Mouse (Mus musculus): ENCODE data around the gene Gpn3. TPM values are rescaled to one million over a fixed set of nuclear protein-coding genes. Genes with fewer than 3 reads are reported as not detected.
"Not testable (repeated sequence)": the region's sequence is repeated elsewhere in the genome, so short reads cannot be mapped to it uniquely, and the experiment has no call there.

Gpn3 gene
- polyA plus RNA-seq, 1 experiment from 2014 or later, result 72.8 TPM

- Histone ChIP-seq H3K27me3 (ENCODE audit: insufficient read depth, low read length) (no peaks in the 10 kb centered on the region), H3K27ac (ENCODE audit: low read length) (peak overlapping the region; percentile 14; the same call in 1 of the 2 replicates), H3K4me3 (ENCODE audit: low read length) (no peak overlapping the region), H3K4me1 (ENCODE audit: insufficient read depth, low read length) (peaks cover 4% of the 10 kb centered on the region; the same call in 1 of the 2 replicates), H3K9me3 (ENCODE audit: low read length) (peaks cover 5% of the 10 kb centered on the region; the same call in 1 of the 2 replicates), H3K36me3 (ENCODE audit: insufficient read depth, low read length) (peaks cover 8% of the 10 kb centered on the region), H3K4me2 (replicated peaks; ENCODE audit: low read depth, low read length) (no peak overlapping the region), H3K9ac (replicated peaks; ENCODE audit: low read length) (no peak overlapping the region)
- 0 out of 2 replicates have a peak, but pooled peaks have one; percentile 54 for ATAC-seq (ENCODE audit: low FRiP score, low TSS enrichment)
- 38% methylated on average over 6 of the region's 6 CpGs for WGBS
Observed at GRCm38 (mm10) chr5:122412826-122413225, 41.1 kb downstream of the Gpn3 start.

DNA sequence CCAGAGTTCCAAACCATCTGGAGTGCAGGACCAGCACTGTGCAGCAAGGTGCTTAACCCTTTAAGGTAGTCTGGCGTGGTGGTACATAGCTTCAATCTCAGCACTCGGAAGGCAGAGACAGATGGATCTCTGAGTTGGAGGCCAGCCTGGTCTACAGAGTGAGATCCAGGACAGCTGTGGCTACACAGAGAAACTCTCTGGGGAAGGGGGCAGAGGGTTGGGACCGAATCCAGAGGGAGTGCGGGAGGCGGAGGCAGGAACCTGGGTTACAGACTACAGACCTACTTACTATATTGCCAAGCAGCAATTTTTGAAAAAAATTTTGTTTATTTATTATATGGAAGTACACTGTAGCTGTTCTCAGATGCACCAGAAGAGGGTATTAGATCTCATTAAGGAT, 42.7 kb downstream of the Gpn3 start:
- H3K4me3 ChIP-seq (ENCODE audit: low read length), result no peak overlapping the region
- H3K36me3 ChIP-seq (ENCODE audit: insufficient read depth, low read length), result peaks cover 8% of the 10 kb centered on the region
- H3K4me1 ChIP-seq (ENCODE audit: insufficient read depth, low read length), result peaks cover 4% of the 10 kb centered on the region; the same call in 1 of the 2 replicates
- ATAC-seq (ENCODE audit: low FRiP score, low TSS enrichment), result no peak
- no peak overlapping the region for H3K4me2 ChIP-seq (replicated peaks; ENCODE audit: low read depth, low read length)
- H3K27me3 ChIP-seq (ENCODE audit: insufficient read depth, low read length), result no peaks in the 10 kb centered on the region
- no peak overlapping the region for H3K27ac ChIP-seq (ENCODE audit: low read length)
- H3K9me3 ChIP-seq (ENCODE audit: low read length), result peaks cover 5% of the 10 kb centered on the region; the same call in 1 of the 2 replicates
- 90% methylated on average over 5 of the region's 5 CpGs for WGBS
- H3K9ac ChIP-seq (replicated peaks; ENCODE audit: low read length), result no peak overlapping the region

- Histone ChIP-seq H3K4me2 (replicated peaks; ENCODE audit: low read depth, low read length) (no peak overlapping the region), H3K4me3 (ENCODE audit: low read length) (no peak overlapping the region), H3K27ac (ENCODE audit: low read length) (no peak overlapping the region), H3K36me3 (ENCODE audit: insufficient read depth, low read length) (peaks cover under 1% of the 10 kb centered on the region; the same call in 1 of the 2 replicates), H3K9me3 (ENCODE audit: low read length) (peaks cover 2% of the 10 kb centered on the region; the same call in 1 of the 2 replicates), H3K4me1 (ENCODE audit: insufficient read depth, low read length) (peaks cover 4% of the 10 kb centered on the region; the same call in 1 of the 2 replicates), H3K9ac (replicated peaks; ENCODE audit: low read length) (no peak overlapping the region), H3K27me3 (ENCODE audit: insufficient read depth, low read length) (no peaks in the 10 kb centered on the region)
- no peak for ATAC-seq (ENCODE audit: low FRiP score, low TSS enrichment)
- 88% methylated on average over 12 of the region's 12 CpGs for WGBS
Observed at GRCm38 (mm10) chr5:122415465-122415864, 43.8 kb downstream of the Gpn3 start.

DNA sequence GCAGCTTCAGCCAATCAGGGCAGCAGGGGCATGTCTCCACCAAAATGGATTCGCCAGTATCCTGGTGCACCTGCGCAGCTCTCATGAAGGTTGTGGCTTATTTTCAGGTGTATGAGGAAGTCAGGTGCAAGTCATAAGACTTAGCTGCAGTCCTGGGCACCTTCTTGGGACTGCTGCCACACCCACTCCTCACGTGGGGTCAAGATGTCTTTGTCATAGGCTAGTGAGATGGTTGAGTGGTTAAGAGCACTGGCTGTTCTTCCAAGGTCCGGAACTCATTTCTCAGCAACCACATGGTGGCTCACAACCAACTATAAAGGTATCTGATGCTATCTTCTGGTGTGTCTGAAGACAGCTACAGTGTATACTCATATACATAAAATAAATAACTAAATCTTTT, 49.0 kb downstream of the Gpn3 start:
- H3K9me3 ChIP-seq (ENCODE audit: low read length); H3K9ac ChIP-seq (replicated peaks; ENCODE audit: low read length); H3K4me3 ChIP-seq (ENCODE audit: low read length); H3K27me3 ChIP-seq (ENCODE audit: insufficient read depth, low read length); H3K36me3 ChIP-seq (ENCODE audit: insufficient read depth, low read length); H3K27ac ChIP-seq (ENCODE audit: low read length): not testable (repeated sequence)
- 53% methylated on average over 4 of the region's 4 CpGs for WGBS
- Histone ChIP-seq H3K4me2 (replicated peaks; ENCODE audit: low read depth, low read length) (0 out of 2 replicates have a peak overlapping the region, but pooled peaks have one; percentile 87), H3K4me1 (ENCODE audit: insufficient read depth, low read length) (peaks cover 18% of the 10 kb centered on the region)
- ATAC-seq (ENCODE audit: low FRiP score, low TSS enrichment), result 0 out of 2 replicates have a peak, but pooled peaks have one; percentile 36

DNA sequence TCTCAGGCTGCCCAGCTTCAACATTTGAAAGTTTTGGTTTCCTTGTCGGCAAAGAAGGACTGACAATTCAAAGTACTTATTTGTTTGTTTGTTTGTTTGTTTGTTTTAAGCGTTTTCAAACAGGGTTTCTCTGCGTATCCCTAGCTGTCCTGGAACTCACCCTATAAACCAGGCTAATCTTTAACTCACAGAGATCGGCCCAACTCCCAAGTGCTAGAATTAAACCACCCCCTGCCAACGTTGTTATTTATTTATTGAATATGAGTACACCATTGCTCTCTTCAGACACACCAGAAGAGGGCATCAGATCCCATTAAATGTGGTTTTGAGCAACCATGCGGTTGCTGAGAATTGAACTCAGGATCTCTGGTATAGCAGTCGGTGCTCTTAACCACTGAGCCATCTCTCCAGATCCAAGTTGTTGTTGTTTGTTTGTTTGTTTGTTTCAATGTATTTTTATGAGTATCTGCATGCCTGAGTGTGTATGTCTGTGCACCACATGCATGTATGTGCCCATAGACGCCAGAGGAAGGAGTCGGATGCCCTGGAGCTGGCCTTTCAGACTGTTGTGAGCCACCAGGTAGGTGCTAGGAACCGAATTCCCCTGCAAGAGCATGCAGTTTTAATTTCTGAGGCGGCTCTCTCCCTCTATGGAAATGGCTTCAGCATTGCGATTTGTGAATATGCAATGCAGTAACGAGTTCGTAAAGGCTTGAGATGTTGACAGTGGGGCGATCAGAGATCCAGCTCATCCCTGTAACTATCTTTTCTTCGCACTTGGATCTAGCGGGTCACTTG, 49.8 kb downstream of the Gpn3 start, which contains the start of gene Anapc7:
Anapc7 (plus strand) TSS at position 423 of the 798 bp plus-strand sequence.
- WGBS, result 19% methylated on average over 17 of the region's 17 CpGs
- H3K4me2 ChIP-seq (replicated peaks; ENCODE audit: low read depth, low read length), result peak within 1 kb of the TSS; percentile 87
- H3K27me3 ChIP-seq (ENCODE audit: insufficient read depth, low read length), result no peaks in the 10 kb centered on the region
- H3K4me3 ChIP-seq (ENCODE audit: low read length), result peak within 1 kb of the TSS; percentile 99
- H3K9ac ChIP-seq (replicated peaks; ENCODE audit: low read length), result peak within 1 kb of the TSS; percentile 95
- no peaks in the 10 kb centered on the region for H3K9me3 ChIP-seq (ENCODE audit: low read length)
- H3K36me3 ChIP-seq (ENCODE audit: insufficient read depth, low read length), result 0 out of 2 replicates have a peak, but pooled peaks cover under 1% of the 10 kb centered on the region
- peaks cover 18% of the 10 kb centered on the region for H3K4me1 ChIP-seq (ENCODE audit: insufficient read depth, low read length)
- peak within 1 kb of the TSS; percentile 94 for H3K27ac ChIP-seq (ENCODE audit: low read length)
- ATAC-seq (ENCODE audit: low FRiP score, low TSS enrichment), result peak; percentile 71

DNA sequence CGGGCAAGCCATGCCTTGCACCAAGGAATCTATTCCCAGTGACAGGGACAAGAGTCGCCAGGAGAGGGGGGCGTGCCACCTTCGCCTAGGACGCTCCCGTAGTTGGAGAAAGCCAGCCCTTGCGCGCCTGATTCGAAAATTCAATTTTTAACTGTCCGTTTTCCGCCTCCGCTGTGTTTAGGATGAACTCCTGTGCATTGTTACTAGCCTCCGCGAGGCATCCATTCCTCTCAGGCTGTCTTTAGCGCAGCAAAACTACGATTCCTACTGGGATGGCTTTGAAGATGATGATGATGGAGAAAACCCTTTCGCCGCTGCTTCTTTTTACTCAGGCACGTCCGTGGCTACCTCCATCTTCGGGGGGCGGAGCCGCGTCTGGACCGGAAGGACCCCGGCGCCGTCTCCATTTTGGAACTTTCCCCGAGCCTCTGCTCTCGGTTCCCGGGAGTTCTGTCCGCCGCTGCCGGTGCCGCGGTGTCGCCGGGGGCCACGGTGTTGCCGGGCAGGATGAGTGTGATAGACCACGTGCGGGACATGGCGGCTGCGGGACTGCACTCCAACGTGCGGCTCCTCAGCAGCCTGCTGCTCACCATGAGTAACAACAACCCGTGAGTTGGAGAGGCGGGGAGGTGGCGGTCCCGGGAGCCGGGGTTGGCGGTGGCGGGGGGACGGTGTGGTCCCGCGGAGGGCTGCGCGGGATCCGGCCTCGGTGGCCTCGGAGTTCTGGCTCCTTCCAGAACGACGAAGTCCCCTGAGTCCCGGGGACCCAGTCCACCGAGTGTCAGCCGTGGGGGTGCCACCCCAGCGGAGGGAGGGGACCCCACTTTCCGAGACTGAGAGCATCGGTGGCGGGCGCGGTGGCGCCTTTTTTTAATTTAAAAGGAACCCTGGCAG, 50.6 kb downstream of the Gpn3 start:
- Histone ChIP-seq H3K4me3 (ENCODE audit: low read length) (peak overlapping the region; percentile 99), H3K9ac (replicated peaks; ENCODE audit: low read length) (peak overlapping the region; percentile 95), H3K36me3 (ENCODE audit: insufficient read depth, low read length) (0 out of 2 replicates have a peak, but pooled peaks cover 2% of the 10 kb centered on the region), H3K27me3 (ENCODE audit: insufficient read depth, low read length) (no peaks in the 10 kb centered on the region), H3K9me3 (ENCODE audit: low read length) (no peaks in the 10 kb centered on the region), H3K4me1 (ENCODE audit: insufficient read depth, low read length) (peaks cover 18% of the 10 kb centered on the region), H3K27ac (ENCODE audit: low read length) (peak overlapping the region; percentile 94), H3K4me2 (replicated peaks; ENCODE audit: low read depth, low read length) (peak overlapping the region; percentile 87)
- peak; percentile 86 for ATAC-seq (ENCODE audit: low FRiP score, low TSS enrichment)
- WGBS, result under 1% methylated on average over 71 of the region's 73 CpGs

GRCm38 (mm10) chr5:122423083-122423482, 51.4 kb downstream of the Gpn3 start:
- Histone ChIP-seq H3K4me3 (ENCODE audit: low read length) (peak overlapping the region; percentile 99), H3K4me1 (ENCODE audit: insufficient read depth, low read length) (peaks cover 18% of the 10 kb centered on the region), H3K36me3 (ENCODE audit: insufficient read depth, low read length) (peaks cover 5% of the 10 kb centered on the region), H3K27me3 (ENCODE audit: insufficient read depth, low read length) (no peaks in the 10 kb centered on the region), H3K9ac (replicated peaks; ENCODE audit: low read length) (peak overlapping the region; percentile 95), H3K9me3 (ENCODE audit: low read length) (no peaks in the 10 kb centered on the region), H3K4me2 (replicated peaks; ENCODE audit: low read depth, low read length) (peak overlapping the region; percentile 77), H3K27ac (ENCODE audit: low read length) (peak overlapping the region; percentile 94; the same call in 1 of the 2 replicates)
- 25% methylated on average over 15 of the region's 15 CpGs for WGBS
- no peak for ATAC-seq (ENCODE audit: low FRiP score, low TSS enrichment)

DNA sequence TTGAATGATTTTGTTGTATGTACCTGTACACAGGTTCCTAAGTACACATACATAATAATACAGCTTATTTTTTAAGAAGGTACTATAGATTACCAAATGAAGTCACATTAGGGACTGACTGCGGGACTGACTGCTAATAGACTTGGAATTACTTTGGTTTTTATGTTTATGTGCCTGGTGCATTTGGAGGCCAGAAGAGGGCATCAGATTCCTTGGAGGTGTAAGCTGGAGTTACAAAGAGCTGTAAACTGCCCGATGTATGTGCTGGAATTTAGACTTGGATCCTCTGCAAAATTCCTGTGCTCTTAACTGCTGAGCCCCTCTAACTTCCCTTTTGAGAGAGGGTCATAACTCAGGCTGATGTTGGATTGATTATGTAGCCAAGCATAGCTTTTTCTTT, 53.9 kb downstream of the Gpn3 start:
- no peaks in the 10 kb centered on the region for H3K27me3 ChIP-seq (ENCODE audit: insufficient read depth, low read length)

DNA sequence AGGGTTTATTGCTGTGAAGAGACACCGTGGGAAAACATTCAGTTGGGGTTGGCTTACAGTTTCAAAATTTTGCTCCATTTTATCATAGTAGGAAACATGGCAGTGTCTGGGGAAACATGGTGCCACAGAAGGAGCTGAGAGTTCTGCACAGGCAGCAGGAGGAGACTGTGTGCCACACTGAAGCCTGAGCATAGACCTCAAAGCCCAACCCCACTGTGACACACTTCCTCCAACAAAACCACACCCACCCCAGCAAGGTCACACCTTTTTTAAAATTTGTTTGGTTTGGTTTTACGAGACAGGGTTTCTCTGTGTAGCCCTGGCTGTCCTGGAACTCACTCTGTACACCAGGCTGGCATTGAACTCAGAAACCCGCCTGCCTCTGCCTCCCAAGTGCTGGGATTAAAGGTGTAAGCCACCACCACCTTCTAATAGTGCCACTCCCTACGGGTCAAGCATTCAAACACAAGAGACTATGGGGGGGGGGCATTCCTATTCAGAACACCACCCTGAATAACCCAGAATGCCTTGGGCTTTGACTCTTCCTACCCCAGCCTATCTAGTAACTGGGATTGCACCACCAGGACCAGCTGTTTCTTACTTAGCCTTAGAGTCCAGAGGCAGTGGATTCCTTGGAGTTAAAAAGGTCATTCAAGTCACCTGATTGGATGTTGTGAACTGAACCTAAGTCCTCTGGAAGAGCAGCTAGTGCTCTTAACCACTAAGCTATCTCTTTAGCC, 58.5 kb downstream of the Gpn3 start:
- H3K9me3 ChIP-seq (ENCODE audit: low read length), result no peaks in the 10 kb centered on the region
- no peaks in the 10 kb centered on the region for H3K27me3 ChIP-seq (ENCODE audit: insufficient read depth, low read length)
- H3K27ac ChIP-seq (ENCODE audit: low read length), result no peak overlapping the region
- no peak overlapping the region for H3K9ac ChIP-seq (replicated peaks; ENCODE audit: low read length)
- whole genome bisulfite sequencing, result 87% methylated on average over 4 of the region's 4 CpGs
- no peak overlapping the region for H3K4me3 ChIP-seq (ENCODE audit: low read length)
- ATAC-seq (ENCODE audit: low FRiP score, low TSS enrichment), result no peak
- no peaks in the 10 kb centered on the region for H3K4me1 ChIP-seq (ENCODE audit: insufficient read depth, low read length)
- H3K36me3 ChIP-seq (ENCODE audit: insufficient read depth, low read length), result peaks cover 65% of the 10 kb centered on the region
- no peak overlapping the region for H3K4me2 ChIP-seq (replicated peaks; ENCODE audit: low read depth, low read length)

More for the DNA sequence above, 53.9 kb downstream of the Gpn3 start:
- Histone ChIP-seq H3K36me3 (ENCODE audit: insufficient read depth, low read length) (peaks cover 22% of the 10 kb centered on the region), H3K9ac (replicated peaks; ENCODE audit: low read length) (no peak overlapping the region), H3K9me3 (ENCODE audit: low read length) (no peaks in the 10 kb centered on the region), H3K27ac (ENCODE audit: low read length) (no peak overlapping the region), H3K4me2 (replicated peaks; ENCODE audit: low read depth, low read length) (no peak overlapping the region), H3K4me3 (ENCODE audit: low read length) (no peak overlapping the region), H3K4me1 (ENCODE audit: insufficient read depth, low read length) (peaks cover 18% of the 10 kb centered on the region)
- ATAC-seq (ENCODE audit: low FRiP score, low TSS enrichment), result no peak
- WGBS, result 72% methylated on average over 2 of the region's 2 CpGs
